Mouse (Mus musculus) spleen, postnatal 10 days (tissue): ENCODE results near the gene Nkx1-2.
A peak's percentile ranks its signal among the peaks of the same experiment; 100 is the strongest.

Experiments used
- DNase-seq, 2 experiments: peaks; one replicate each; pipeline ENCODE4 v3.0.0; 2021 to 2022; ENCODE audit warnings: low spot score in 2 of 2

Gene Nkx1-2

DNA sequence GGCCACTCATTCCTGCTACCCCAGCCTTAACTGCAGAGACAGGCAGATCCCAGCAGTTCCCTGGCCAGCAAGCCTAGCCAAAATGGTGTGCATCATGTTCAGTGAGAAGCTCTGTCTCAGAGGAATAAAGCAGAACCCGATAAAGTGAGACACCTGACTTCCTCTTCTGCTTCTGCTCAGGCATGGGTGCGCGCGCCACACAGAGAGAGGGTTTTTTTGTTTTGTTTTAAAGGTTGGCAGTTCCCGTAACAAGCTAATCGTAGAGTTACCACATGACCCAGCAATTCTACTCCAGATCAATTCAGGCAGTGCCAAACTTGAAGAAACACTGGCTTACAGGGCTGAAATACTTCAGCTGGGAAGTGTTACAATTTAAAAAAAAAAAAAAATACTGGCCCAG lies 30.6 kb downstream of the Nkx1-2 start:
- peak; percentile 35 to 70 for DNase-seq

DNA sequence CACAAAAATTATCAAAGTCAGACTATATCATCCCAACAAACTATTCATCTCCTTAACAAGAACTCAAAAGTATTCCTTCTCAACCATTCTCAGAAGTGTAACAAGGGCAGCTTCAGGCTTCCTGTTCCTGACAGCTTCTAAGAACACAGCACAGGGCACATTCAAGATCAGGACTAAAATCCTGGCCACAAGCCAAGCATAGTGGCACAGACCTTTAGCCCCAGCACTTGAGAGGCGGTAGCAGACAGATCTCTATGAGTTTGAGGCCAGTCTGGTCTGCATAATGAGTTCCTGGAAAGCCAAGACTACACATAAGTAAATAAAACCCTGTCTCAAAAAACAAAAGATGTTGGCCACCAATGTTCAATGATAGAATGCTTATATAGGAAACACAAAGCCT lies 33.6 kb downstream of the Nkx1-2 start:
- no peak for DNase-seq

DNA sequence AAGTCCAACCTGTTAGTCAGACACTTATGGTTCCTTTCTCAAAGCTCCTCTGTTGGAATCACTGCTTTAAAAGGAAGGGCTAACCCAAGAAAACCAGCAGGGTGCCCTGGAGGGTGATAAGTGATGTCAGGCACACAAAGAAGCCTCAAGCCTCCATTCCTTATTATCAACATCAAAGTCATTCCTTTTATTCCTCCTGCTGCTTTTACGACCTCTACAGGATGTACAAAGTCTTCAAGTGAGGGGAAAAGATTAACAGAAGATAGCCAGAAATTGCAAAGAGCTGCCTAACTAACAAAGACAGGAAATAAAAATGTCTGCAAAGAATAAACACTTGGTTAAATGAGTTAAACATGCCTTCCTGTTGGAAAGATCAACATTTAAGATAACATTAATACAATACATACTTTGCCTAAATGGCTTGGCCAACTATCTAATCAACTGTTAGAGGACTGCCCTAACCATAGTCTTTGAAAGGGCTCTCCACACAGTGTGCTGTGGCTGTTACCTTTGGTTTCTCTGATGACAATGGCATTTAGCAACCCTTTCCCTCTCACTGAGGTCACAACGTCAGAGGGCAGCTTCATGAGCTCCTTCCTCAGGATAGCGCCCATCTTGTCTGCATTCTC lies 40.2 kb downstream of the Nkx1-2 start:
- DNase-seq: no peak

DNA sequence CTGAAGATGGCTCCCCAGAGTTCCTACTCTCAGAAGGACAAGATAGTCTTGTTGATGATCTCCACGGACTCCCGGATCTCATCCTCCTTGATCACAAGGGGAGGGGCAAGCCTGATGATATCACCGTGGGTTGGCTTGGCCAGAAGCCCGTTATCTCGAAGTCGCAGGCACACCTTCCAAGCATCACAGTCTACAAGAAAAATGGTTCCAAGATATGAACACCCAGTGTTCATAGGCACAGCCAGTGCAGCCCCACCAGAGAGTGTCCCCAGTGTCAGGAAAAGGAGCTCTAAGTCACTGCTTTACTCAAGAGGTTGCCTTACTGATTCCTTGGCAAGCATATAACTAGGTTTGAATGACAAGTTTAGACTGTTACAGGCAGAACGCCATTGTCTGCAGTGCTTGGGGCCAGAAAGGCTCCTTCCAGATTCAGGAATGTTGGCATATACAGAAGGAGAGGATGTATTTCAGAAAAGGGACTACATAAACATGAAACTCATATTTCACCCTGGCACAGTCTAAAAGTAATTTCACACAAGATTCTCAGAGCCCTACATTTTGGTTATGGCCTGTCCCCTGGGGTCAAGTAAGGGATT lies 41.2 kb downstream of the Nkx1-2 start:
- DNase-seq: no peak

DNA sequence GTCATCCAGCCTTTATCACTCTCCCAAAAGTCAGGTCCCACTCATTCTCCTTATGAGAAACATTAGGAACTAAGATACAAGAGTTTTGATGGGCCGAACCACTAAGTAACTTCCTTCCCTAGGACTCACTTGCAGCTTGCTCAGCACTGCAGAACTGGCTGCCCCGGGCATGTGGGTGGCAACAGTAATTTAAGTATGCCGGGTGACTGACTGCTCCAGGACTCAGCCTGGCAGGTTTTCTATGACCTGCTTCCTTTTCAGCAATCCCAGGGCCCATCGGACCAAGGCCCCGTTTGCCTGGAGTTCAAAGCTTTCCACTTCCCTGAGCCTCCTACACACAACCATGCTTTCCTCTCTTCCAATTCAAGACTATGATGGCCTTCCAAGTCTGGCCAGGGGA lies 42.9 kb downstream of the Nkx1-2 start:
- DNase-seq: no peak

DNA sequence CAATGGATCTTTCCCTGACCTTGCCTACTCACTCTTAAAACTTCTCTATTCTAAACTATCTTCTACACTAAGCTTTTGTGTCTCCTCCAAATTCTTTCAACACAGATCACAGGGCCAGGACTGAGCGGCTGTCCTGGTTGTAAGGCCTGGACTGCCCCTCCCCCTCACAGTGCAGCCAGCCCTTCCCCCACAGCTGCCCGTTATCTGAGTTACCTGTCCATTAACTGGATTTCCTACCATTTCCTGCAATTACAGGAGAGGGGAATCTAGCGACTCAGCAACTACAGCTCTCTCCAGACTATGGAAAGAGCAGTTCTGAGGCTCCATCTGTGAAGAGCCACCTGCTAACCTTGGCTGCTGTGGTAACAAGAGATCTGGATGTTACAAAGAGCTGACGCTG lies 43.5 kb downstream of the Nkx1-2 start:
- DNase-seq: no peak

DNA sequence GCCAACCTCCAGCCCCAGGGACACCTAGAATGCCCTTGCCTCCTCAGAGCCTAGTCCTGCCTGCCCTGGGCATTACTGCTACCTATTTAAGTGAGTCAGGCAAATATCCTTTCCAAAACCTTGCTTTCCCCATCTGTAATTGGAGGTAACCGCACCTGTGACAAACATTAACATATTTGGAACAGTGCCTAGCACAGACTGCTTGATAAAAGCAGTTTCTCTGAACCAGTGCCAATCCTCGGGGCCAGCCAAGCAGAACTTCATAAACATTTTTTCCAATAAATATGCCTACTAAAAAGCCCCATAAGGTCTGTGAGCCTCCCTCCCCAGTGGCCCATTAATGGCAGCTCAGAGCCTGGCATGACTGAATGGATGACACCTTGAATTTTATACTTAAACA lies 45.3 kb downstream of the Nkx1-2 start:
- DNase-seq: no peak

DNA sequence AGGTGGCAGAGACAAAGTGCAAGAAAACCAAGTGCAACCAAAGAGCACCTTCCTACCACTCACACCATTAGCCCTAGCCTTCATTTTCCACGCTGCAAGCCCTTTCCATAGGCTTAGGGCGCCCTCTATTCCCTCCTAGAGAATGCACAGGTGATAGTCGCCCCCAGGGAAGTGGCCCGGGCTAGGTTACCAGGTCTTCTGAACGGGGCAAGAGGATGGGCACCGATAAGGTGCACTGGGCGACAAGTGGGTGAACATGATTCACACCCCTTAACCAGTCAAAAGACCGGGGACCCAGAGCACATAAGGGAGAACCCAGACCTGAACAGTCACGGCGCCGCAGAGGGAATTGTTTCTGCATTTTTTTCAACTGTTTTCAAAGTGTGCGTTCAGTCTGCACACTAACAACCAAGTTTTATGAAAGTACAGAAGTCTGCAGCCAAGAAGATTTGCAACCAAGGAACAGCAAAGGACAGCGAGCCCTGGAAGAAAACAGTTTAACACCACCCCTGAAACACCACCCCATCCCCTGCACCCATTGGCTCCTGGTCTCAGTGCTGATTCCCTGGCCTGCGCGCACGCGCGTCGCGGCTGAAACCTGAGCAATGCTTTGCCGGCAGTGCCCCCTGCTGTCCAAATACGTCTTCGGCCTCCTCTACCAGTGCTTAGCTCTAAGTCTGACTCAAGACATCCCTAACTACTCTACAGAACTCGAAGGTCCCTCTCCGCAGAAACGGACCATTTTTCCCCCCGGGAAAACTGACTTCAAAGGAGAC lies 47.9 kb downstream of the Nkx1-2 start:
- DNase-seq: peak; percentile 86 to 95

DNA sequence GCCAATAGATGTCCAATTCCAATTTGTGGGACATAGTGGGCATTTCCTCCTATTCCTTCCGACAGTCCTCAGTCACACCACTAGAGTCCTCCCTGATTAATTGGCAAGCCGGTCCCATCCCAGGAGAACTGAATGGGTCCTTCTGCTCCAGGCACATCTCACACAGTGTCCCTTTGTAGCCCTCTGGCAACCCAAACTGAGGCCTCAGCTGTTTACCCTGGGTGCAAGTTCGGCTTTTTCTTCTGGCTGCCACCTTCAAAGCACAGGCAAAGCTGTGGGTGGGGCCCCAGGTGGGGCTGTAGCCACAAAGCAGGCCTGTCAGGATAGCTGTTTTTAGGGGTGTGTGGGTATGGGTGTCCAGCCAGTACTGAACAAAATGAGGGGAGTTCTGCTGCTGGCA lies 52.3 kb downstream of the Nkx1-2 start:
- DNase-seq: no peak
